Mouse (Mus musculus): Measurements from ENCODE around the gene Pcbp3.

DNA sequence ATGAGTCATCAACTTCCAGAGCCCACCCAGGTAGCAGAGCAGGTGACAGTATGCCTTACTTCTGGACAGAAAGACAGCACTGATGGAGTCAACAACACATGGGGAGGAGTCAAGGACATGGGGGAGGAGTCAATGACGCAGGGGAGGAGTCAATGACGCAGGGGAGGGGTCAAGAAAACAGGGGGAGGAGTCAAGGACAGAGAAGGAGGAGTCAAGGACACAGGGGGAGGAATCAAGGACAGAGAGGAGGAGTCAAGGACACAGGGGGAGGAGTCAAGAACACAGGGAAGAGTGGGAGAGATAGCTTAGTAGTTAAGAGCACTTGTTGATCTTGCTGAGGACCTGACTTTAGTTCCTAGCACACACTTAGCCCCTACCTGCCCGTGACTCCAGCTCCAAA lies 30.8 kb upstream of the Pcbp3 start:
- TF ChIP-seq CTCF (IDR thresholded peaks at IDR 0.05; ENCODE audit: insufficient read depth, low read length) (no peak), POLR2A (IDR thresholded peaks at IDR 0.05; ENCODE audit: borderline replicate concordance, extremely low read depth, low read depth, low read length) (no peak)

Data from lung, adult 2 months (tissue).